Mouse (Mus musculus): ENCODE measurements around the gene Dusp1.

- TF ChIP-seq USF1 (IDR thresholded peaks at IDR 0.05; ENCODE audit: low read depth) (no peak), TCF12 (IDR thresholded peaks at IDR 0.05; ENCODE audit: insufficient read depth, poor library complexity, severe bottlenecking) (no peak), MYOG (IDR thresholded peaks at IDR 0.05; ENCODE audit: control insufficient read depth in 1 of 3, insufficient read depth in 1 of 3, insufficient read length in 2 of 3, low read depth in 2 of 3) (no peak), POLR2AphosphoS2 (IDR thresholded peaks at IDR 0.05; ENCODE audit: insufficient read length, low read depth) (no peak), POLR2A (IDR thresholded peaks at IDR 0.05; ENCODE audit: insufficient read length, low read depth) (no peak), TCF3 (IDR thresholded peaks at IDR 0.05; ENCODE audit: insufficient read length, low read depth) (no peak), E2F4 (IDR thresholded peaks at IDR 0.05; ENCODE audit: insufficient read depth) (no peak), MYOD1 (IDR thresholded peaks at IDR 0.05; ENCODE audit: control insufficient read depth in 1 of 3, insufficient read length in 2 of 3, low read depth in 2 of 3) (no peak), REST (IDR thresholded peaks at IDR 0.05; ENCODE audit: insufficient read depth, insufficient read length) (no peak), MAX (IDR thresholded peaks at IDR 0.05; ENCODE audit: low read depth) (no peak), CEBPB (IDR thresholded peaks at IDR 0.05; ENCODE audit: insufficient read depth, poor library complexity, severe bottlenecking) (0 out of 2 replicates have a peak, but pooled peaks have one; percentile 14), SRF (IDR thresholded peaks at IDR 0.05; ENCODE audit: control insufficient read depth, insufficient read length, low read depth) (no peak)
These were observed 52.8 kb downstream of the Dusp1 start for GRCm38 (mm10) chr17:26508961-26509771.

All from myocyte (in vitro differentiated cells).